Mouse (Mus musculus): ENCODE results near the gene Alpi. TPM values are rescaled to one million over a fixed set of nuclear protein-coding genes. Genes with fewer than 3 reads are reported as not detected.

Gene Alpi
- polyA plus RNA-seq, 1 experiment from 2014 or later, result not detected

GRCm38 (mm10) chr1:87098358-87098975, 2.9 kb downstream of the Alpi start:
- Histone ChIP-seq H3K4me1 (ENCODE audit: insufficient read depth) (no peaks in the 10 kb centered on the region), H3K9me3 (ENCODE audit: low read depth, low read length) (no peaks in the 10 kb centered on the region), H3K27me3 (ENCODE audit: insufficient read depth, low read length) (no peaks in the 10 kb centered on the region), H3K36me3 (ENCODE audit: insufficient read depth) (no peaks in the 10 kb centered on the region), H3K9ac (no peak overlapping the region), H3K4me3 (ENCODE audit: low read depth, low read length) (no peak overlapping the region), H3K4me2 (no peak overlapping the region), H3K27ac (ENCODE audit: low read depth) (no peak overlapping the region)
- peak; percentile 79 for TF ChIP-seq CTCF (IDR thresholded peaks at IDR 0.05; ENCODE audit: low read depth)
- peak; percentile 76 for ATAC-seq (ENCODE audit: insufficient read depth)
- peak; percentile 74 for DNase-seq
- WGBS, result 10% methylated on average over 30 of the region's 30 CpGs

GRCm38 (mm10) chr1:87095642-87096041, 5.8 kb downstream of the Alpi start:
- no peak for ATAC-seq (ENCODE audit: insufficient read depth)

GRCm38 (mm10) chr1:87089828-87090227, 11.6 kb downstream of the Alpi start, which contains the start of gene Alppl2:
Gene Alppl2, minus strand, starts transcription at chr1:87089928.
- Histone ChIP-seq H3K27me3 (ENCODE audit: insufficient read depth, low read length) (no peaks in the 10 kb centered on the region), H3K4me3 (ENCODE audit: low read depth, low read length) (no peak within 1 kb of the TSS), H3K9ac (no peak within 1 kb of the TSS), H3K27ac (ENCODE audit: low read depth) (no peak within 1 kb of the TSS), H3K4me2 (no peak within 1 kb of the TSS), H3K36me3 (ENCODE audit: insufficient read depth) (no peaks in the 10 kb centered on the region), H3K4me1 (ENCODE audit: insufficient read depth) (no peaks in the 10 kb centered on the region), H3K9me3 (ENCODE audit: low read depth, low read length) (no peaks in the 10 kb centered on the region)
- ATAC-seq (ENCODE audit: insufficient read depth) (no peak), DNase-seq (no peak)
- WGBS, result 78% methylated on average over 4 of the region's 4 CpGs
- TF ChIP-seq CTCF (IDR thresholded peaks at IDR 0.05; ENCODE audit: low read depth), result no peak

More at GRCm38 (mm10) chr1:87095642-87096041, 5.8 kb downstream of the Alpi start:
- Histone ChIP-seq H3K9me3 (ENCODE audit: low read depth, low read length) (no peaks in the 10 kb centered on the region), H3K4me1 (ENCODE audit: insufficient read depth) (no peaks in the 10 kb centered on the region), H3K4me3 (ENCODE audit: low read depth, low read length) (no peak overlapping the region), H3K4me2 (no peak overlapping the region), H3K27ac (ENCODE audit: low read depth) (no peak overlapping the region), H3K27me3 (ENCODE audit: insufficient read depth, low read length) (no peaks in the 10 kb centered on the region), H3K36me3 (ENCODE audit: insufficient read depth) (no peaks in the 10 kb centered on the region), H3K9ac (no peak overlapping the region)
- no peak for TF ChIP-seq CTCF (IDR thresholded peaks at IDR 0.05; ENCODE audit: low read depth)
- no peak for DNase-seq
- WGBS, result 70% methylated on average over 8 of the region's 8 CpGs

- WGBS, result 83% methylated on average over 11 of the region's 11 CpGs
- Histone ChIP-seq H3K4me3 (ENCODE audit: low read depth, low read length) (no peak overlapping the region), H3K27me3 (ENCODE audit: insufficient read depth, low read length) (no peaks in the 10 kb centered on the region), H3K9ac (no peak overlapping the region), H3K4me2 (no peak overlapping the region), H3K27ac (ENCODE audit: low read depth) (no peak overlapping the region), H3K4me1 (ENCODE audit: insufficient read depth) (no peaks in the 10 kb centered on the region), H3K9me3 (ENCODE audit: low read depth, low read length) (no peaks in the 10 kb centered on the region), H3K36me3 (ENCODE audit: insufficient read depth) (no peaks in the 10 kb centered on the region)
- ATAC-seq (ENCODE audit: insufficient read depth) (no peak), DNase-seq (no peak)
- no peak for TF ChIP-seq CTCF (IDR thresholded peaks at IDR 0.05; ENCODE audit: low read depth)
Observed at GRCm38 (mm10) chr1:87089251-87089650, 12.2 kb downstream of the Alpi start.

- Histone ChIP-seq H3K4me2 (no peak overlapping the region), H3K36me3 (ENCODE audit: insufficient read depth) (no peaks in the 10 kb centered on the region), H3K4me3 (ENCODE audit: low read depth, low read length) (no peak overlapping the region), H3K4me1 (ENCODE audit: insufficient read depth) (no peaks in the 10 kb centered on the region), H3K27ac (ENCODE audit: low read depth) (no peak overlapping the region), H3K27me3 (ENCODE audit: insufficient read depth, low read length) (no peaks in the 10 kb centered on the region), H3K9me3 (ENCODE audit: low read depth, low read length) (no peaks in the 10 kb centered on the region), H3K9ac (no peak overlapping the region)
- TF ChIP-seq CTCF (IDR thresholded peaks at IDR 0.05; ENCODE audit: low read depth), result peak; percentile 50
- DNase-seq (no peak), ATAC-seq (ENCODE audit: insufficient read depth) (no peak)
- 62% methylated on average over 17 of the region's 17 CpGs for WGBS
Observed at GRCm38 (mm10) chr1:87086964-87087363, 14.4 kb downstream of the Alpi start.

- H3K4me1 ChIP-seq (ENCODE audit: insufficient read depth), result no peaks in the 10 kb centered on the region
- 52% methylated on average over 4 of the region's 4 CpGs for WGBS
- ATAC-seq (ENCODE audit: insufficient read depth), result no peak
Observed at GRCm38 (mm10) chr1:87086196-87086595, 15.2 kb downstream of the Alpi start.

GRCm38 (mm10) chr1:87073776-87074175, 27.6 kb downstream of the Alpi start:
- H3K4me3 ChIP-seq (ENCODE audit: low read depth, low read length), result no peak overlapping the region
- H3K27ac ChIP-seq (ENCODE audit: low read depth), result no peak overlapping the region
- H3K4me1 ChIP-seq (ENCODE audit: insufficient read depth), result no peaks in the 10 kb centered on the region
- TF ChIP-seq CTCF (IDR thresholded peaks at IDR 0.05; ENCODE audit: low read depth), result no peak
- H3K4me2 ChIP-seq, result no peak overlapping the region
- no peak for DNase-seq
- H3K9me3 ChIP-seq (ENCODE audit: low read depth, low read length), result no peaks in the 10 kb centered on the region
- no peaks in the 10 kb centered on the region for H3K27me3 ChIP-seq (ENCODE audit: insufficient read depth, low read length)
- no peak for ATAC-seq (ENCODE audit: insufficient read depth)
- WGBS, result 68% methylated on average over 8 of the region's 8 CpGs
- H3K9ac ChIP-seq, result no peak overlapping the region
- no peaks in the 10 kb centered on the region for H3K36me3 ChIP-seq (ENCODE audit: insufficient read depth)

More at GRCm38 (mm10) chr1:87086196-87086595, 15.2 kb downstream of the Alpi start:
- H3K9me3 ChIP-seq (ENCODE audit: low read depth, low read length), result no peaks in the 10 kb centered on the region
- DNase-seq, result no peak
- H3K9ac ChIP-seq, result no peak overlapping the region
- H3K4me2 ChIP-seq, result no peak overlapping the region
- TF ChIP-seq CTCF (IDR thresholded peaks at IDR 0.05; ENCODE audit: low read depth), result no peak
- H3K4me3 ChIP-seq (ENCODE audit: low read depth, low read length), result no peak overlapping the region
- no peaks in the 10 kb centered on the region for H3K27me3 ChIP-seq (ENCODE audit: insufficient read depth, low read length)
- H3K36me3 ChIP-seq (ENCODE audit: insufficient read depth), result no peaks in the 10 kb centered on the region
- no peak overlapping the region for H3K27ac ChIP-seq (ENCODE audit: low read depth)
